Mouse (Mus musculus) hindbrain, embryonic 15.5 days (tissue): ENCODE measurements around the gene Bicdl1. TPM values are rescaled to one million over a fixed set of nuclear protein-coding genes. Genes with fewer than 3 reads are reported as not detected.

Source experiments
- ATAC-seq: fragments of 200-750 bp; cut with Nextera tagmentation; 2 replicates; pipeline ENCODE4 v1.8.0; 2017; ENCODE audit warnings: low read depth, moderate number of reproducible peaks, moderate TSS enrichment; ENCODE audit not compliant: low FRiP score
- H3K27ac ChIP-seq: fragments of 300-500 bp; sonication (generic); replicated peaks from 2 replicates; pipeline ENCODE4 v1.5.1; 2015; ENCODE audit warnings: mild to moderate bottlenecking, inconsistent platforms
- H3K27me3 ChIP-seq: fragments of 300-500 bp; sonication (generic); 2 replicates; pipeline ENCODE4 v1.6.1; 2015; ENCODE audit warnings: control low read depth, inconsistent platforms
- H3K36me3 ChIP-seq: fragments of 300-500 bp; sonication (generic); 2 replicates; pipeline ENCODE4 v1.6.1; 2015; ENCODE audit warnings: control low read depth, inconsistent platforms
- H3K4me1 ChIP-seq: fragments of 300-500 bp; sonication (generic); replicated peaks from 2 replicates; pipeline ENCODE4 v1.6.1; 2015; ENCODE audit warnings: control low read depth, inconsistent platforms
- H3K4me2 ChIP-seq: fragments of 300-500 bp; sonication (generic); 2 replicates; pipeline ENCODE4 v1.6.1; 2015; ENCODE audit warnings: moderate library complexity, mild to moderate bottlenecking, inconsistent platforms
- H3K4me3 ChIP-seq: fragments of 300-500 bp; sonication (generic); 2 replicates; pipeline ENCODE4 v1.5.1; 2015; ENCODE audit warnings: mild to moderate bottlenecking, inconsistent platforms
- H3K9ac ChIP-seq: fragments of 300-500 bp; sonication (generic); 2 replicates; pipeline ENCODE4 v1.6.1; 2015; ENCODE audit warnings: inconsistent platforms
- H3K9me3 ChIP-seq: fragments of 300-500 bp; sonication (generic); 2 replicates; pipeline ENCODE4 v1.6.1; 2016; ENCODE audit warnings: control low read depth, inconsistent platforms
- WGBS: fragments of 180-500 bp; shearing (Covaris S2); methylation state at CpG from one replicate; pipeline ENCODE4 v1.1.7; 2015; 5-methylcytosine and 5-hydroxymethylcytosine counted together
- polyA plus RNA-seq: library from polyadenylated mRNA; unstranded; fragments of >200 nt; fragmentation: Nextera tagmentation; extraction: Ambion mirVana; gene quantifications from 2 replicates; pipeline ENCODE4 v1.2.1, GENCODE M21; 2015

Bicdl1 gene
- polyA plus RNA-seq, 1 experiment from 2014 or later = 39.9 TPM

DNA sequence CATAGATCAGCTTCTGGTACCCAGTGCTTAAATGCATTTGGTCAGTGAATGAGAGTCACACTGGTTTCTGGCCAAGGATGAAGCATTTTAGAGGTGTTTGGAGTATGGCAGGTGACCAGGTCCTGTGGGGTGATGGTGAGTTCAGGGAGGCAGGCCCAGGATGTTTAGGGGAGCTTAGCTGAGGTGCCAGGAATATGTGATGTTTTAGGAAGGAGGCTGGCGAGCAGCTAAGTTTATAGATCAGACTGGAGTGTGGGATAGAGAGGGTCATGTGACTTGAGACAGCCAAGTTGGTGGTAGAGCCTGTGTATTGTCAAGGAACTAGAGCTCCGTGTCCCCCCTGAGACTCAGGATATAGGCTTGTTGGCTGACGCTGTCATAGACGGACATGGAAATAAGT is 98.4 kb downstream of the Bicdl1 start:
- H3K4me3 ChIP-seq = peak overlapping the region; percentile 94
- H3K9me3 ChIP-seq = no peaks in the 10 kb centered on the region
- no peak for ATAC-seq
- H3K9ac ChIP-seq = peak overlapping the region; percentile 88
- 37% methylated on average over 4 of the region's 4 CpGs for WGBS
- H3K4me1 ChIP-seq = peaks cover 56% of the 10 kb centered on the region
- peak overlapping the region; percentile 72 for H3K4me2 ChIP-seq
- no peaks in the 10 kb centered on the region for H3K36me3 ChIP-seq
- H3K27me3 ChIP-seq = no peaks in the 10 kb centered on the region
- H3K27ac ChIP-seq = no peak overlapping the region

DNA sequence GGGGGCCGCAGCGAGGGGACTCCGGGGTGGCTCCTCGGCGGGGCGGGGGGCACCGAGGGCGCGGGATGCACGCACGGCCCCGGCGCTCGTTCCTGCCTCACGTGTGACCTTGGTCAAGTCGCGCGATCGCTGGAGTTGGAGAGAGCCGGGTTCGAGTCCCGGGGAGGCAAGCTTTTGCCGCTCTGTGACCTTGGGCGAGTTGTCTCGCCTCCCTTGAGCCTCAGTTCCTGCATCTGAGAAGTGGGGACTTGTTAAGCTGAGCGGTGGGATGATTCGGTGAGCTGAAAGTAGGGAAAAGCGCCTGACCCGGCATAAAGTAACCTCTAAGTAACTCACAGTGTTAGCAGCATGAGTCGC is 99.1 kb downstream of the Bicdl1 start:
- Histone ChIP-seq H3K27me3 (no peaks in the 10 kb centered on the region), H3K36me3 (no peaks in the 10 kb centered on the region), H3K9ac (peak overlapping the region; percentile 88), H3K4me2 (peak overlapping the region; percentile 72), H3K27ac (peak overlapping the region; percentile 93), H3K4me1 (peaks cover 55% of the 10 kb centered on the region), H3K9me3 (no peaks in the 10 kb centered on the region), H3K4me3 (peak overlapping the region; percentile 94)
- WGBS = 1% methylated on average over 28 of the region's 30 CpGs
- no peak for ATAC-seq

GRCm38 (mm10) chr5:115631505-115632357 is 99.7 kb downstream of the Bicdl1 start, which contains the start of gene Rab35:
Gene Rab35 (plus strand): TSS chr5:115631908.
- Histone ChIP-seq H3K9me3 (no peaks in the 10 kb centered on the region), H3K4me1 (peaks cover 51% of the 10 kb centered on the region), H3K27me3 (no peaks in the 10 kb centered on the region), H3K4me2 (peak within 1 kb of the TSS; percentile 72), H3K4me3 (peak within 1 kb of the TSS; percentile 94), H3K27ac (peak within 1 kb of the TSS; percentile 93), H3K9ac (peak within 1 kb of the TSS; percentile 95), H3K36me3 (no peaks in the 10 kb centered on the region)
- WGBS = under 1% methylated on average over 77 of the region's 125 CpGs
- ATAC-seq = peak; percentile 91

GRCm38 (mm10) chr5:115630291-115630690 is 101.1 kb downstream of the Bicdl1 start:
- no peak for ATAC-seq
- peak overlapping the region; percentile 34; the same call in 1 of the 2 replicates for H3K27ac ChIP-seq
- 0 out of 2 replicates have a peak overlapping the region, but pooled peaks have one; percentile 94 for H3K4me3 ChIP-seq
- H3K4me2 ChIP-seq = no peak overlapping the region
- H3K9ac ChIP-seq = 0 out of 2 replicates have a peak overlapping the region, but pooled peaks have one; percentile 19
- H3K27me3 ChIP-seq = no peaks in the 10 kb centered on the region
- H3K4me1 ChIP-seq = peaks cover 40% of the 10 kb centered on the region
- no peaks in the 10 kb centered on the region for H3K36me3 ChIP-seq
- 59% methylated on average over 5 of the region's 5 CpGs for WGBS
- no peaks in the 10 kb centered on the region for H3K9me3 ChIP-seq

DNA sequence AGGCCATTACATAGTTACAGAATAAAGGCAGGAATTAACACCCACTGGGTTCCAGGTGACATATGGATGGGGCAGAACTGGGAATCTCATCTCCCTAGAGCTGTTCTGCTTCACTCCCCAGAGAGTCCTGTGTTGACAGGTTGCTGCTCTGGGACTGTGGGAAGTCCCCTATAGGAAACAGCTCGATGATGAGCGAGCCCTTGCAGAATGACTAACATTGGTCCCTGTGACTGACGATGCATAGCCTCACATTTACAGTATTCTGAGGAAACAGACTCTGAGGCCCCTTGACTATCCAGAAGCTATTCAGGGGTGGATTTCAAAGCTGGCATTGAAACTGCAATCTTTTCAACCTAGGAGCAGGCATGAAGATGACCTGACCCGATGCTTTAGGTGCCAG is 101.7 kb downstream of the Bicdl1 start:
- no peaks in the 10 kb centered on the region for H3K9me3 ChIP-seq
- H3K27ac ChIP-seq = no peak overlapping the region
- no peaks in the 10 kb centered on the region for H3K27me3 ChIP-seq
- WGBS = 85% methylated on average over 4 of the region's 4 CpGs
- no peak overlapping the region for H3K9ac ChIP-seq
- H3K4me1 ChIP-seq = peaks cover 34% of the 10 kb centered on the region
- H3K36me3 ChIP-seq = no peaks in the 10 kb centered on the region
- no peak for ATAC-seq
- H3K4me3 ChIP-seq = no peak overlapping the region
- no peak overlapping the region for H3K4me2 ChIP-seq

GRCm38 (mm10) chr5:115628083-115628482 is 103.3 kb downstream of the Bicdl1 start:
- ATAC-seq = no peak
- Histone ChIP-seq H3K9me3 (no peaks in the 10 kb centered on the region), H3K27ac (no peak overlapping the region), H3K27me3 (no peaks in the 10 kb centered on the region), H3K4me2 (no peak overlapping the region), H3K4me1 (peaks cover 18% of the 10 kb centered on the region), H3K36me3 (no peaks in the 10 kb centered on the region), H3K9ac (no peak overlapping the region), H3K4me3 (no peak overlapping the region)
- 83% methylated on average over 8 of the region's 8 CpGs for WGBS

GRCm38 (mm10) chr5:115626237-115626886 is 105.1 kb downstream of the Bicdl1 start:
- ATAC-seq = no peak
- 89% methylated on average over 10 of the region's 10 CpGs for WGBS
- Histone ChIP-seq H3K9ac (no peak overlapping the region), H3K4me3 (no peak overlapping the region), H3K4me1 (peaks cover 10% of the 10 kb centered on the region), H3K27ac (no peak overlapping the region), H3K27me3 (no peaks in the 10 kb centered on the region), H3K36me3 (peaks cover 4% of the 10 kb centered on the region; the same call in 1 of the 2 replicates), H3K9me3 (no peaks in the 10 kb centered on the region), H3K4me2 (no peak overlapping the region)

GRCm38 (mm10) chr5:115623694-115624440 is 107.6 kb downstream of the Bicdl1 start:
- H3K9ac ChIP-seq = no peak overlapping the region
- no peak for ATAC-seq
- peaks cover 28% of the 10 kb centered on the region for H3K36me3 ChIP-seq
- no peak overlapping the region for H3K4me3 ChIP-seq
- H3K4me1 ChIP-seq = no peaks in the 10 kb centered on the region
- 0 out of 2 replicates have a peak overlapping the region, but pooled peaks have one; percentile 5 for H3K27ac ChIP-seq
- H3K4me2 ChIP-seq = no peak overlapping the region
- WGBS = 73% methylated on average over 9 of the region's 9 CpGs
- no peaks in the 10 kb centered on the region for H3K27me3 ChIP-seq
- H3K9me3 ChIP-seq = no peaks in the 10 kb centered on the region

DNA sequence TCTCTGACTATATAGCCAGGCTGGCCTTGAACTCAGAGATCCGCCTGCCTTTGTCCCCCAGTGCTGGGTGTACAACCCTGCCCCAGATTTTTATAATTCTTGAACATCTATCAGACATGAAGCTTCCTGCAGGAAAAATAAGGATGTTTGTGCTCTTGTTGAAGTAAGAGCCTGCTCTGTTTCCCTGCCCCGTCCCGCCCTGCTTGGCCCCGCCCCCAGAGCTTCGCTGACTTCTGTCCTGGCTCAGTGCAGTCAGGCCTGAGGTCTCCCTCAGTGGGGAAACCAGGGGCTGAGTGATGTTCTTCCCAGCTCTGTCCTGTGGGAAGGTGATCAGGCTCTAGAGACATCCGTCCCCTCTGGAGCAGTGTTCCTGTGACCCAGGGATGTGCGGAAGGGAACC is 108.7 kb downstream of the Bicdl1 start:
- ATAC-seq = no peak
- 79% methylated on average over 7 of the region's 7 CpGs for WGBS
- Histone ChIP-seq H3K27me3 (no peaks in the 10 kb centered on the region), H3K9ac (no peak overlapping the region), H3K4me2 (no peak overlapping the region), H3K36me3 (peaks cover 40% of the 10 kb centered on the region), H3K9me3 (no peaks in the 10 kb centered on the region), H3K4me1 (no peaks in the 10 kb centered on the region), H3K4me3 (no peak overlapping the region), H3K27ac (no peak overlapping the region)

DNA sequence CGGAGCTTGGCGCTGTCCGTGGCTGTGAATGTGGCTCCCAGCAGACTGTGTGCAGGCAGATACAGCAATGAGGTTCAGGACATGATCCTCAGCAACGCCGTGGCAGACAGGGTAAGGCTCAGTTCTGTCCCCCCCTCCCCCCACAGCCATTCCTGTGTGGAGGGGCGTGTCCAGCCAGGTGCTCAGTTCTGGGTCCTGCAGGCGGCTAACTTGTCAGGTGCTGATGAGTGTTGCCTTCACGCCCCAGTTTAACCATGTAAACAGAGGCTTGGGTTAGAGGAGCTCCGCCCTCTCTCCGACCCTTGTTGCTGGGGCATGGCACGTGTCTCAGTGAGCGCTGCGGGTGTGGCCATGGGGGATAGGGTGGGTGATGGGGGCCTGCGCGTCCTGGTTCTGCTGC is 111.7 kb downstream of the Bicdl1 start:
- no peak for ATAC-seq
- Histone ChIP-seq H3K4me2 (no peak overlapping the region), H3K27me3 (no peaks in the 10 kb centered on the region), H3K4me3 (no peak overlapping the region), H3K4me1 (no peaks in the 10 kb centered on the region), H3K9me3 (no peaks in the 10 kb centered on the region), H3K27ac (no peak overlapping the region), H3K36me3 (peaks cover 68% of the 10 kb centered on the region), H3K9ac (no peak overlapping the region)
- 93% methylated on average over 15 of the region's 15 CpGs for WGBS

GRCm38 (mm10) chr5:115614948-115615347 is 116.5 kb downstream of the Bicdl1 start:
- Histone ChIP-seq H3K4me3 (no peak overlapping the region), H3K4me2 (no peak overlapping the region), H3K4me1 (no peaks in the 10 kb centered on the region), H3K27me3 (no peaks in the 10 kb centered on the region), H3K36me3 (peaks cover 96% of the 10 kb centered on the region), H3K9ac (no peak overlapping the region), H3K27ac (no peak overlapping the region), H3K9me3 (no peaks in the 10 kb centered on the region)
- 87% methylated on average over 7 of the region's 7 CpGs for WGBS
- ATAC-seq = no peak

DNA sequence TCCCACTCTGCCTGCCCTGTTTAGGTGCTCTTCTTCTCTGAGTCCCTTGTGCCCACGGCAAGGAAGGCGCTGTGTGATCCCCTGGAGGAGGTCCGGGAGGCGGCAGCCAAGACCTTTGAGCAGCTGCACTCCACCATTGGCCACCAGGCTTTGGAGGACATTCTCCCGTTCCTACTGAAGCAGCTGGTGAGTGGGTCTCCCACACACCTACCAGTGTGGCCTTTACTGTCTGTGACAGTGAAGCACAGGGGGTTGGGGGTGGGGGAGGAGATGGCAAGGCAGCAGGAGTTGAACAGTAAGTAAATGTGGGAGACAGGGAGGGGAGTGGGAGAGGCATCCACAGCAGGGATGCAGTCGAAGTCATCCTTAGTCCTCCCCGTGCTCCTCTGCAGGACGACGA is 118.1 kb downstream of the Bicdl1 start:
- no peak for ATAC-seq
- H3K36me3 ChIP-seq = peaks cover 94% of the 10 kb centered on the region
- H3K9me3 ChIP-seq = no peaks in the 10 kb centered on the region
- no peak overlapping the region for H3K27ac ChIP-seq
- H3K9ac ChIP-seq = no peak overlapping the region
- no peak overlapping the region for H3K4me2 ChIP-seq
- 91% methylated on average over 9 of the region's 9 CpGs for WGBS
- no peaks in the 10 kb centered on the region for H3K27me3 ChIP-seq
- H3K4me3 ChIP-seq = no peak overlapping the region
- H3K4me1 ChIP-seq = no peaks in the 10 kb centered on the region
